Mouse (Mus musculus) kidney, postnatal 0 days (tissue): ENCODE data around the gene Ralgps1. TPM values are rescaled to one million over a fixed set of nuclear protein-coding genes. Genes with fewer than 3 reads are reported as not detected.
A peak's percentile ranks its signal among the peaks of the same experiment; 100 is the strongest.

ENCODE experiments used
- ATAC-seq: fragments of 200-750 bp; cut with Nextera tagmentation; replicated peaks from 2 replicates; pipeline ENCODE4 v1.8.0; 2017; ENCODE audit warnings: low read depth, moderate number of reproducible peaks, moderate TSS enrichment, moderate library complexity; ENCODE audit not compliant: low FRiP score
- DNase-seq: peaks from one replicate; pipeline ENCODE4 v3.0.0-alpha.2; 2016; ENCODE audit warnings: low spot score
- H3K27ac ChIP-seq: fragments of 300-500 bp; sonication (generic); 2 replicates; pipeline ENCODE4 v1.5.1; 2014; ENCODE audit warnings: mild to moderate bottlenecking
- H3K27me3 ChIP-seq: fragments of 300-500 bp; sonication (generic); 2 replicates; pipeline ENCODE4 v1.6.1; 2014; ENCODE audit warnings: low read length, mixed read lengths; ENCODE audit not compliant: insufficient read depth
- H3K36me3 ChIP-seq: fragments of 300-500 bp; sonication (generic); 2 replicates; pipeline ENCODE4 v1.6.1; 2014; ENCODE audit warnings: low read length, mixed read lengths; ENCODE audit not compliant: insufficient read depth
- H3K4me1 ChIP-seq: fragments of 300-500 bp; sonication (generic); replicated peaks from 2 replicates; pipeline ENCODE4 v1.6.1; 2014; ENCODE audit warnings: antibody characterized with exemption, low read length, mixed read lengths; ENCODE audit not compliant: insufficient read depth
- H3K4me2 ChIP-seq: fragments of 300-500 bp; sonication (generic); 2 replicates; pipeline ENCODE4 v1.6.1; 2014; ENCODE audit warnings: mild to moderate bottlenecking, low read length, moderate library complexity, mixed read lengths
- H3K4me3 ChIP-seq: fragments of 300-500 bp; sonication (generic); replicated peaks from 2 replicates; pipeline ENCODE4 v1.5.1; 2014; ENCODE audit warnings: low read depth, low read length
- H3K9ac ChIP-seq: fragments of 300-500 bp; sonication (generic); 2 replicates; pipeline ENCODE4 v1.6.1; 2014; ENCODE audit warnings: low read depth, low read length
- H3K9me3 ChIP-seq: fragments of 300-500 bp; sonication (generic); replicated peaks from 2 replicates; pipeline ENCODE4 v1.6.1; 2016; ENCODE audit warnings: low read length, inconsistent platforms, mixed read lengths
- CTCF ChIP-seq: IDR thresholded peaks from 2 replicates; pipeline ENCODE4 v1.5.1; 2016; ENCODE audit warnings: antibody characterized with exemption, low read depth, mild to moderate bottlenecking, moderate library complexity
- WGBS: fragments of 180-500 bp; shearing (Covaris S2); extraction: QIAGEN DNeasy Blood & Tissue Kit; methylation state at CpG from one replicate; pipeline ENCODE4 v1.1.7; 2014; 5-methylcytosine and 5-hydroxymethylcytosine counted together
- polyA plus RNA-seq: library from polyadenylated mRNA; unstranded; fragments of >200 nt; fragmentation: Nextera tagmentation; extraction: Ambion mirVana; gene quantifications from 2 replicates; pipeline ENCODE4 v1.2.1, GENCODE M21; 2015

The Ralgps1 gene
- polyA plus RNA-seq, 1 experiment from 2014 or later: 3.1 TPM

DNA sequence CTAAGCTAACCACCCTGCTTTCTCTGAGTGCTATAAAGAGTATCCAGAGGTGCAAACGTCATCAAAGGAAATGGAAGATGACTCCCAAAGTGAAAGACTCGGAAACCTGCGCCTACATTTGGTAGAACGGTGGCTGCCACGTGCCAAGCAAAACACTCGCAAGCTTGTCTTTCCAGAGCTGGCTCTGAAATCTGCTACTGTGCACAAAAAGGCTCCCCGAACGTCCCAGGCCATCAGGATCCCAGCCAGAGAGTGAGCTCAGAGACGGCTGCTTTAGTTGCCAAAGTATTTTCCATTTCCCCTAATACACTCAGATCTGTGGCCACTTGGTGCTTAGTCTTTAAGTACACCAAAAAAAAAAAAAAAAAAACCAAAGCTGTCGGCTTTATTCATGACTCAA, 186.6 kb downstream of the Ralgps1 start:
- H3K27me3 ChIP-seq: no peaks in the 10 kb centered on the region
- peaks cover 25% of the 10 kb centered on the region for H3K4me1 ChIP-seq
- no peak overlapping the region for H3K4me2 ChIP-seq
- no peaks in the 10 kb centered on the region for H3K9me3 ChIP-seq
- DNase-seq (no peak), ATAC-seq (no peak)
- no peaks in the 10 kb centered on the region for H3K36me3 ChIP-seq
- no peak overlapping the region for H3K9ac ChIP-seq
- no peak overlapping the region for H3K27ac ChIP-seq
- no peak overlapping the region for H3K4me3 ChIP-seq
- no peak for TF ChIP-seq CTCF
- 57% methylated on average over 10 of the region's 10 CpGs for WGBS

- DNase-seq (no peak), ATAC-seq (no peak)
- no peak overlapping the region for H3K27ac ChIP-seq
- WGBS: 95% methylated on average over 7 of the region's 7 CpGs
- H3K36me3 ChIP-seq: no peaks in the 10 kb centered on the region
- H3K4me2 ChIP-seq: no peak overlapping the region
- H3K9ac ChIP-seq: no peak overlapping the region
- TF ChIP-seq CTCF: no peak
- H3K4me3 ChIP-seq: no peak overlapping the region
- H3K4me1 ChIP-seq: peaks cover 14% of the 10 kb centered on the region
- H3K9me3 ChIP-seq: no peaks in the 10 kb centered on the region
- no peaks in the 10 kb centered on the region for H3K27me3 ChIP-seq
Measured at GRCm38 (mm10) chr2:33183321-33183720, 188.0 kb downstream of the Ralgps1 start.

- Histone ChIP-seq H3K27ac (peak overlapping the region; percentile 31; the same call in 1 of the 2 replicates), H3K9me3 (no peaks in the 10 kb centered on the region), H3K4me2 (no peak overlapping the region), H3K36me3 (no peaks in the 10 kb centered on the region), H3K4me3 (no peak overlapping the region), H3K4me1 (peaks cover 9% of the 10 kb centered on the region; the same call in 1 of the 2 replicates), H3K9ac (no peak overlapping the region), H3K27me3 (no peaks in the 10 kb centered on the region)
- WGBS: 34% methylated on average over 16 of the region's 16 CpGs
- ATAC-seq (peak; percentile 74), DNase-seq (peak; percentile 76)
- TF ChIP-seq CTCF: no peak
Measured at GRCm38 (mm10) chr2:33179930-33180630, 191.2 kb downstream of the Ralgps1 start.

DNA sequence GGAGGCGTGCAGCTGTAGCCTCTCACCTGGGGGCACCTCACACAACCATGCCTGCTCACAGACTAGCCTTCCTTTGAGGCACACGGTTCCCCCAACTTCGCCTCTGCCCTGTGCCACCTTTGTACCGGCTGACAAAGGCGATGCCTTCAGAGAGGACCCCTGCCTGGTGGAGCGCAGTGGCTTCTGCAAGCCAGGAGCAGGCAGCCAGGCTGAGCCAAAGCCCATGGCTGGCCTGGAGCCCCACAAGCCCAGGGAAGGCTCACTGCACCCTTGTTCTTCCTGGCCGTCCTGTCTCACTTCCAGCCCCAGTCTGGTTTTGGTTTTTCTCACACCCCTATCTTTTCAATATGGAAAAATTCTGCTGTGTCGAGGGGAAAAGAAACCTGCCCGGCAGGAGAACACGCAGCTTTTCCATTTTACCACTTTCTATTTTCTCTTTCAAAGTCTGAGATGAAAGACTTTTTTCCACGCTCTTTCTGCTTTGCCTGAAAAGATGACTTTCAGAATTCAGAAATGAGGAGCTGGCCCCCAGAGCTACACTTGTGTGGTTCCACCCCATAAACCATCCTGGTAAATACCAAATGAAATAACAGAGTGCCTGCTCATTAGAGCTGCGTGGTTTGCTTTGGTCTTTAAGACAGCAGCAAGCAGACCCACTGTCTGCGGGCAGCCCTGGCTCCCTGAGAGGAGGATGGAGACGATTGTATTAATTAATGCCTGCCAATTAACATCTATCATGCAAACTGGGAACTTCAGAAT, 191.9 kb downstream of the Ralgps1 start:
- Histone ChIP-seq H3K9ac (no peak overlapping the region), H3K27me3 (no peaks in the 10 kb centered on the region), H3K27ac (peak overlapping the region; percentile 31; the same call in 1 of the 2 replicates), H3K4me2 (no peak overlapping the region), H3K36me3 (no peaks in the 10 kb centered on the region), H3K4me3 (no peak overlapping the region), H3K4me1 (peaks cover 9% of the 10 kb centered on the region; the same call in 1 of the 2 replicates), H3K9me3 (no peaks in the 10 kb centered on the region)
- DNase-seq: no peak
- no peak for TF ChIP-seq CTCF
- 56% methylated on average over 14 of the region's 14 CpGs for WGBS
- ATAC-seq: no peak; the same call in 1 of the 2 replicates

DNA sequence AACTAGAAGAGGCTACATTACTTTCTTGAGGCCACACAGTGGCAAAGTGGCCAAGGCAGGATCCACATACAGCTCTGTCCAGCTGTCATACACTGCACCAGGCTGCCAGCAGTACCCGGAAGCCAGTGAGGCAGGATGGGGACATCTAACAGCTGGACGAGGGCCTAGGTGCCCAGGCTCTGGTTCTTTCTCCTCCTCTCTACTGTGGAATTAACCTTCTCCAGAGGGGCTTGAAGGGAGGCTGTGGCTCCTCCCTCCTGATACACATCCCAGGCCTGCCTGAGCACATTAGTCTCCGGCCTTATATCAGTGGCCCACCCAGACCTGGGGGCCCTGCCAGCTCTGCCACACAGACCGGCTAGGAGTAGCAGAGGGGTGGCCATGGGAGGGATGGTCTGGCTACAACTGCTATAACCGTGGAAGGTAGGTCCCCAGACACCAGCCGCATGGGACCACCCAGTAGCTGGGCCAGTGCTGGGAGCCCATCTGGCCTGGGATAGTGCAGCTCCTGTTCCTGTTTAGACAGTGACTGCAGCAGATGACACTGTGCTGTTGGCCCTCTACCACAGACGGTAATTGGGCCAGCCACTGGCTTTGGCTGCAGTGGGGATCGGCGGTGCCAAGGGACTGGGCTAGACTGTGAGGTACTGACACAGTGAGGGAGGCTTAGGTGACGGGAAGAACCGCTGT, 192.9 kb downstream of the Ralgps1 start:
- TF ChIP-seq CTCF: no peak
- H3K9ac ChIP-seq: no peak overlapping the region
- H3K4me1 ChIP-seq: peaks cover 9% of the 10 kb centered on the region; the same call in 1 of the 2 replicates
- H3K27me3 ChIP-seq: no peaks in the 10 kb centered on the region
- WGBS: 75% methylated on average over 11 of the region's 11 CpGs
- DNase-seq (no peak), ATAC-seq (no peak; the same call in 1 of the 2 replicates)
- H3K4me3 ChIP-seq: no peak overlapping the region
- no peak overlapping the region for H3K4me2 ChIP-seq
- no peaks in the 10 kb centered on the region for H3K36me3 ChIP-seq
- no peaks in the 10 kb centered on the region for H3K9me3 ChIP-seq
- no peak overlapping the region for H3K27ac ChIP-seq
